Mouse (Mus musculus): ENCODE measurements around the gene Tm7sf3. TPM values are rescaled to one million over a fixed set of nuclear protein-coding genes. Genes with fewer than 3 reads are reported as not detected.

Gene Tm7sf3
- polyA plus RNA-seq, 1 experiment from 2014 or later = 28.8 TPM

DNA sequence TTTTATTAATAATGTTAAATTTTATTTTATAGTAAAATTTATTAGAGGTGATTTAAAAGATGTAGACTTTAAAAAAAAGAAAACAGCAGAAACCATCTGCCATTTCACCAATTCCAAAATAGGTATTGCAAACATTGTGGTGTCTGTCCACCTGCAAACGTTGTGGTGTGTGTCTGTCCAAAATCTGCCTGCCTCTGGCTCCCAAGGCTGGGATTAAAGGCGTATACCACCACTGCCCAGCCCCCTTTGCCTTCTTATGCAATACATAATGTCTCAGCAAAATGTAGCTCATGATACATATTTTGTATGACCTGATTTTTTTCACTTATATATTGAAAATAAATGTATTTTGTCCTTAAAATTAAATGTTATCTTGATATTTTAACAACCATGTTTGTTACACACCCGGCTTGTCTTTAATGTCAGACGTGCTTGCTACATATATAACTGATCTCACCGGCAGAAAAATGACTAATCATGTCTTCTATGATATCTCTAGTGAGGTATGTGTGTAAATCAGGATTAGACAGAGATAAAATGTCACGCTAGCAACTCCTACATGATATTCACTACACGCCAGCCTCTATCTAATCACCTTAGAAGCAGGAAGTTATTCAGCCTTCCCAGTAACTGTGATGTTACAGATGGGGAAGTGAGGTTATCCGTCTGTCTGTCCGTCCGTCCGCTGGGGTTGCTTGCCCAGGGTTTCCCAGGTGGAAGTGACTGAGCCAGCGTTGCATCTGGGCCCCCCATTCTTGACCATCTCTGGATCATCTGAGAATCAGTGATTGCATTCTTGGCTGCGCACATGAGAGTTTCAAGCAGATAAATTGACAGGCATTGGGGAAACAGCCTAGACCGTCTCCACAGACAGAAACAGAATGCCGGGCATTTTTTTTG, 28.6 kb upstream of the Tm7sf3 start:
- Histone ChIP-seq H3K9me3 (ENCODE audit: low read depth, low read length) (no peaks in the 10 kb centered on the region), H3K9ac (no peak overlapping the region), H3K27ac (ENCODE audit: low read depth) (no peak overlapping the region), H3K4me2 (no peak overlapping the region), H3K4me1 (ENCODE audit: insufficient read depth) (no peaks in the 10 kb centered on the region), H3K4me3 (ENCODE audit: low read depth, low read length) (no peak overlapping the region), H3K27me3 (ENCODE audit: insufficient read depth, low read length) (no peaks in the 10 kb centered on the region), H3K36me3 (ENCODE audit: insufficient read depth) (no peaks in the 10 kb centered on the region)
- DNase-seq (no peak), ATAC-seq (ENCODE audit: insufficient read depth) (no peak)
- WGBS = 57% methylated on average over 15 of the region's 15 CpGs
- no peak for TF ChIP-seq CTCF (IDR thresholded peaks at IDR 0.05; ENCODE audit: low read depth)

DNA sequence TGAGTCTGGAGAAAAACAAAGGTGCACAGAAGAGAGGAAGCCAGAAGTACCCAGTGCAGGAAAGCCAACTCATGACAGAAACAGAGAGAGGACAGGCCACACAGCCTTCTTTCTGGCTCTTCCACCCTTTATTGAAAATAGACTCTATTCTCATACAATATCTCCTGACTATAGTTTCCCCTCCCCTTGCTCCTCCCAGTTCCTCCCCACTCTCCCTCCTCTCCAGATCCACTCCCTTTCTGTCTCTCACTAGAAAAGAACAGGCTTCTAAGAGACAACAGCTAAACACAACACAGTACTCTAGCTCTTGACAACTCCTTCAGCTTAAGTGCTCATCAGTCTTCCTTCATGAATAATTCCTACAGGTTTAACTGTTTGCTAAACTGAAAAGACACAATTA, 26.0 kb upstream of the Tm7sf3 start:
- DNase-seq = no peak
- Histone ChIP-seq H3K27me3 (ENCODE audit: insufficient read depth, low read length) (no peaks in the 10 kb centered on the region), H3K9ac (no peak overlapping the region), H3K4me1 (ENCODE audit: insufficient read depth) (no peaks in the 10 kb centered on the region), H3K4me2 (no peak overlapping the region), H3K36me3 (ENCODE audit: insufficient read depth) (no peaks in the 10 kb centered on the region), H3K27ac (ENCODE audit: low read depth) (no peak overlapping the region), H3K4me3 (ENCODE audit: low read depth, low read length) (no peak overlapping the region), H3K9me3 (ENCODE audit: low read depth, low read length) (no peaks in the 10 kb centered on the region)
- TF ChIP-seq CTCF (IDR thresholded peaks at IDR 0.05; ENCODE audit: low read depth) = no peak
- ATAC-seq (ENCODE audit: insufficient read depth) = no peak

- no peak overlapping the region for H3K9ac ChIP-seq
- no peaks in the 10 kb centered on the region for H3K36me3 ChIP-seq (ENCODE audit: insufficient read depth)
- no peaks in the 10 kb centered on the region for H3K27me3 ChIP-seq (ENCODE audit: insufficient read depth, low read length)
- no peak for TF ChIP-seq CTCF (IDR thresholded peaks at IDR 0.05; ENCODE audit: low read depth)
- DNase-seq = no peak
- no peaks in the 10 kb centered on the region for H3K4me1 ChIP-seq (ENCODE audit: insufficient read depth)
- no peak overlapping the region for H3K4me3 ChIP-seq (ENCODE audit: low read depth, low read length)
- no peak overlapping the region for H3K4me2 ChIP-seq
- H3K9me3 ChIP-seq (ENCODE audit: low read depth, low read length) = no peaks in the 10 kb centered on the region
- H3K27ac ChIP-seq (ENCODE audit: low read depth) = no peak overlapping the region
- ATAC-seq (ENCODE audit: insufficient read depth) = no peak
- 66% methylated on average over 6 of the region's 6 CpGs for WGBS
Observed at GRCm38 (mm10) chr6:146666811-146667210, 24.2 kb upstream of the Tm7sf3 start.

DNA sequence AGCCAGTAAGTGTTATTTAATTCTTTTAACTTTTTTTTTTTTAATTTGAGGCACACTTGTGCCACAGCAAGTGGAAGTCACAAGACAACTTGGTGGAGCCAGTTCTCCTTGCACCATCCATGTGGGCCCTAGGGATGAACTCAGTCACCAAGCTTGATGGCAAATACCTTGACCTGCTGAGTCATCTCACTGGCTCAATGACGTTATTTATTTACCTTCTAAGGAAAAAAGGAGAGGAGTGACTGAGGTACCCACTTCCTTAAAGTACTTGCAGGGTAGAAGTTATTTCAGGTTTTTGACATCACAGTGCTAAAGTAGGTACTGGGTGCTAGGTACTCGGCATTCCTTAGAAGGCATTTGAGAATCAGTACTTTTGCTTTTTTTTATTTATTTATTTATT, 22.8 kb upstream of the Tm7sf3 start:
- no peak overlapping the region for H3K4me2 ChIP-seq
- H3K9me3 ChIP-seq (ENCODE audit: low read depth, low read length) = no peaks in the 10 kb centered on the region
- DNase-seq = no peak
- H3K4me1 ChIP-seq (ENCODE audit: insufficient read depth) = no peaks in the 10 kb centered on the region
- no peak overlapping the region for H3K27ac ChIP-seq (ENCODE audit: low read depth)
- 65% methylated on average over 2 of the region's 2 CpGs for WGBS
- H3K4me3 ChIP-seq (ENCODE audit: low read depth, low read length) = no peak overlapping the region
- no peak overlapping the region for H3K9ac ChIP-seq
- no peak for ATAC-seq (ENCODE audit: insufficient read depth)
- TF ChIP-seq CTCF (IDR thresholded peaks at IDR 0.05; ENCODE audit: low read depth) = no peak
- H3K27me3 ChIP-seq (ENCODE audit: insufficient read depth, low read length) = no peaks in the 10 kb centered on the region
- no peaks in the 10 kb centered on the region for H3K36me3 ChIP-seq (ENCODE audit: insufficient read depth)

DNA sequence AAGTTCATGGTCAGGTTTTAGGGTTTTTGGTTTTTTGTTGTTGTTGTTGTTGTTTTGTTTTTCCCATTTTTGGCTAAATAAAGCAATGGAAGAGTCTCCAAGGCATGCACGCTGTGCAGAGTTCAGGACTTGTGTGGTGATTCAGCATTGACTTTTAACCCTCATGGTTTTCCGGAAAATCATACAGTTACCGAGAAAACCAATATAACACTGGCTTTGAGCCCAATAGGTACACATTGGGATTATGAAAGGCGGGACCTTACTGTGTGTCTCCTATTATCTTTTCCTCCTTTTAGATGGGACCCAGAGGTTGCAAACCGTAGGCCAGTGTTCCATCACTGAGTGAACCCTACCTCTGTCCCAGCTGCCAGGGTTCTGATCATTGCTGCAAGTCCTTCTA, 22.3 kb upstream of the Tm7sf3 start:
- no peak overlapping the region for H3K27ac ChIP-seq (ENCODE audit: low read depth)
- DNase-seq (no peak), ATAC-seq (ENCODE audit: insufficient read depth) (no peak)
- WGBS = 89% methylated on average over 5 of the region's 5 CpGs
- H3K4me3 ChIP-seq (ENCODE audit: low read depth, low read length) = no peak overlapping the region
- no peak overlapping the region for H3K9ac ChIP-seq
- no peaks in the 10 kb centered on the region for H3K4me1 ChIP-seq (ENCODE audit: insufficient read depth)
- no peaks in the 10 kb centered on the region for H3K9me3 ChIP-seq (ENCODE audit: low read depth, low read length)
- no peak overlapping the region for H3K4me2 ChIP-seq
- no peaks in the 10 kb centered on the region for H3K36me3 ChIP-seq (ENCODE audit: insufficient read depth)
- H3K27me3 ChIP-seq (ENCODE audit: insufficient read depth, low read length) = no peaks in the 10 kb centered on the region
- no peak for TF ChIP-seq CTCF (IDR thresholded peaks at IDR 0.05; ENCODE audit: low read depth)

DNA sequence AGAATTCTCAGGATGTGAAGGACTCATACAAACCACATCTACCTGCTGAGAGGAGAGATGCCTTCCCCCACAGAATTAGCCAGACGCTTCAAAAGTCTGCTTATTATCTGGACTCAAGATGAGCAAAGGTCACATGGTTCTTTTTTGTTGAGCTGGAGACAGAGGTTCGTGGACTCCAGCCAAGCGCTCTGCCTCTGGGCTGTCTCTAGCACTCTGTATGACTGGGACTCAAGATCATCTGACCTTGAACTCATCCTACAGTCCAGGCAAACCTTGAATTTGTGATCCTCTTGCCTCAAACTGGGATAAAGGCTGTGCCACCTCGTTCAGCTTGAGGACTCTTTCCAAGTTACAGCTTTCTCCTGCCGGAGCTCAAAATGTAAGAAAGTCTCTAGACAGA, 21.5 kb upstream of the Tm7sf3 start:
- Histone ChIP-seq H3K4me1 (ENCODE audit: insufficient read depth) (no peaks in the 10 kb centered on the region), H3K4me2 (no peak overlapping the region), H3K36me3 (ENCODE audit: insufficient read depth) (no peaks in the 10 kb centered on the region), H3K9me3 (ENCODE audit: low read depth, low read length) (no peaks in the 10 kb centered on the region), H3K4me3 (ENCODE audit: low read depth, low read length) (no peak overlapping the region), H3K9ac (no peak overlapping the region), H3K27me3 (ENCODE audit: insufficient read depth, low read length) (no peaks in the 10 kb centered on the region), H3K27ac (ENCODE audit: low read depth) (no peak overlapping the region)
- no peak for TF ChIP-seq CTCF (IDR thresholded peaks at IDR 0.05; ENCODE audit: low read depth)
- ATAC-seq (ENCODE audit: insufficient read depth) = no peak
- WGBS = 50% methylated on average over 5 of the region's 5 CpGs
- no peak for DNase-seq

- 26% methylated on average over 5 of the region's 5 CpGs for whole genome bisulfite sequencing
- Histone ChIP-seq H3K27me3 (ENCODE audit: insufficient read depth, low read length) (no peaks in the 10 kb centered on the region), H3K9ac (no peak overlapping the region), H3K36me3 (ENCODE audit: insufficient read depth) (no peaks in the 10 kb centered on the region), H3K27ac (ENCODE audit: low read depth) (no peak overlapping the region), H3K4me3 (ENCODE audit: low read depth, low read length) (no peak overlapping the region), H3K4me2 (no peak overlapping the region), H3K9me3 (ENCODE audit: low read depth, low read length) (no peaks in the 10 kb centered on the region), H3K4me1 (ENCODE audit: insufficient read depth) (no peaks in the 10 kb centered on the region)
- DNase-seq (peak; percentile 65), ATAC-seq (ENCODE audit: insufficient read depth) (no peak)
- TF ChIP-seq CTCF (IDR thresholded peaks at IDR 0.05; ENCODE audit: low read depth) = peak; percentile 79
Observed at GRCm38 (mm10) chr6:146662679-146663078, 20.1 kb upstream of the Tm7sf3 start.

Data from lung, embryonic 14.5 days (tissue).